Mouse (Mus musculus): ENCODE measurements around the gene Akap11. TPM values are rescaled to one million over a fixed set of nuclear protein-coding genes. Genes with fewer than 3 reads are reported as not detected.
A peak's percentile ranks its signal among the peaks of the same experiment; 100 is the strongest.
"Not testable (repeated sequence)": the region's sequence is repeated elsewhere in the genome, so short reads cannot be mapped to it uniquely, and the experiment has no call there.

Akap11 gene
- 31.5 and 32.4 TPM in 2 replicates for polyA plus RNA-seq (2015; fragmentation: Nextera tagmentation; extraction: Ambion mirVana)

DNA sequence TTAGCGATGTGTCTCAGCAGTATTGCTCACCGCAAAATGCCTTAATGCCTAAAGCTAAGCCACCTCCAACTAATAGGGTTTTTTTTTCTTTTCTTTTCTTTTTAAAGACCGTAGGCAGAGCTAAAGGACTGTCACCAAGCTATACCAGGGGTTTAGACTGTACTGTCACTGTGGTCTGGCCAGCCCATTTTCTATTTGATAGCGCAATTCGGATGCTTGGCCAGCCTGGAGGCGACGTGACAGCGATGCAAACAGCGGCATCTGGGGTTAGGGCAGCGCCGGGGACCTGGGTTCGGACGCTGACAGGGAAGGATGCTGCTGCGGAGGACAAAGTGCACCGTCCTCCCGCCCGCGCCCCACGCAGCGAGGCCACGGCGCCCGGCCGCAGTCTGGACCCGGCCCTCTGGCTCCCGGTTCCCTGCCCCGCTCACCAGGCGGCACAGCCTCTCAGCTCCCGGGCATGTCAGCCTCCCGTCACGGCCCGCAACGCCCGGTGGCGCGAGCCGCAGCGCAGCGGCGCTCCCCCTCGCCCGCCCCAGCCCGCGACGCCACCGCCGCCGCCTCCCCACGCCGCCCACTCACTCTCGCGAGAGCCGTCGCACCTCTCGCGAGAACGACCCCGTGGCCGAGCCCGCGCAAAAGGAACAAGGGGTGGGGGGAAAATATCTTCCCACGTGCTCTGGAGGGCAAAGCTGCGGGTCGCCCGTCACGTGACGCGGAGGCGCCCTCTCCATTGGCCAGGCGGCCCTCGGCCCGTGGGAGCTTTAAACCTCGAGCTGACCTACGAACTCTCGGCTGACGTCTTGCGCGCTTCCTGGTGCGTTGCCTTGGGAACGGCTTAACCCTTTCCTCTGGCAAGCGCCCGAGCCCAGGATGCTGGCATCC lies at the start of gene Akap11:
Gene Akap11 (minus strand): TSS at position 528 of the 885 bp plus-strand sequence.
- H3K4me2 ChIP-seq: peak within 1 kb of the TSS; percentile 80
- no peaks in the 10 kb centered on the region for H3K9me3 ChIP-seq (replicated peaks)
- H3K27ac ChIP-seq (replicated peaks): peak within 1 kb of the TSS; percentile 96
- under 1% methylated on average over 77 of the region's 82 CpGs for WGBS
- H3K27me3 ChIP-seq (replicated peaks): no peaks in the 10 kb centered on the region
- peaks cover 40% of the 10 kb centered on the region for H3K4me1 ChIP-seq
- H3K4me3 ChIP-seq (replicated peaks): peak within 1 kb of the TSS; percentile 97
- no peaks in the 10 kb centered on the region for H3K36me3 ChIP-seq
- ATAC-seq (ENCODE audit: low FRiP score): peak; percentile 97
- peak within 1 kb of the TSS; percentile 98 for H3K9ac ChIP-seq (replicated peaks)

- H3K4me1 ChIP-seq: no peaks in the 10 kb centered on the region
- H3K27ac ChIP-seq (replicated peaks): no peak overlapping the region
- peaks cover 48% of the 10 kb centered on the region for H3K36me3 ChIP-seq
- no peaks in the 10 kb centered on the region for H3K9me3 ChIP-seq (replicated peaks)
- no peak overlapping the region for H3K4me2 ChIP-seq
- WGBS: 89% methylated on average over 13 of the region's 13 CpGs
- no peak overlapping the region for H3K9ac ChIP-seq (replicated peaks)
- H3K4me3 ChIP-seq (replicated peaks): no peak overlapping the region
- ATAC-seq (ENCODE audit: low FRiP score): no peak
- no peaks in the 10 kb centered on the region for H3K27me3 ChIP-seq (replicated peaks)
Observed at GRCm38 (mm10) chr14:78584222-78584621, 47.6 kb upstream of the Akap11 start.

DNA sequence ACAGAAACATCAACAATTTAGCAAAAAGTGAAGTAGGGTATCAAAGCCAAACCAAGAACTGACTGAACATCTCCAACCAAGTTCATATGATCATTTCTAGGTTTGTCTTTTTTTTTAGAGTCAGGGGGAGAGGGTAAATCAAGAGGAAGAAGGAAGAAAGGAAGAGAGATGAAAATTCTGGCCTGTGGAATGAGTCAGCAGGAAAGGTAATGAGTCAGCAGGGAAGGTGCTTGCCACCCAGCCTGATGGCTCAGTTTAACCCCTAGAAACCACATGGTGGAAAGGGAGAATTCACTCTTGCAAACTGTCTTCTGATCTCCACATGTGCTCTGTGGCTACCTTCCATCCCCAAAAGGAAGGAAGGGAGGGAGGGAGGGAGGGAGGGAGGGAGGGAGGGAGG lies 46.6 kb upstream of the Akap11 start:
- H3K36me3 ChIP-seq: peaks cover 53% of the 10 kb centered on the region
- H3K27ac ChIP-seq (replicated peaks): no peak overlapping the region
- no peaks in the 10 kb centered on the region for H3K9me3 ChIP-seq (replicated peaks)
- H3K4me2 ChIP-seq: no peak overlapping the region
- H3K4me1 ChIP-seq: no peaks in the 10 kb centered on the region
- ATAC-seq (ENCODE audit: low FRiP score): no peak
- H3K27me3 ChIP-seq (replicated peaks): no peaks in the 10 kb centered on the region
- H3K9ac ChIP-seq (replicated peaks): no peak overlapping the region
- H3K4me3 ChIP-seq (replicated peaks): no peak overlapping the region

DNA sequence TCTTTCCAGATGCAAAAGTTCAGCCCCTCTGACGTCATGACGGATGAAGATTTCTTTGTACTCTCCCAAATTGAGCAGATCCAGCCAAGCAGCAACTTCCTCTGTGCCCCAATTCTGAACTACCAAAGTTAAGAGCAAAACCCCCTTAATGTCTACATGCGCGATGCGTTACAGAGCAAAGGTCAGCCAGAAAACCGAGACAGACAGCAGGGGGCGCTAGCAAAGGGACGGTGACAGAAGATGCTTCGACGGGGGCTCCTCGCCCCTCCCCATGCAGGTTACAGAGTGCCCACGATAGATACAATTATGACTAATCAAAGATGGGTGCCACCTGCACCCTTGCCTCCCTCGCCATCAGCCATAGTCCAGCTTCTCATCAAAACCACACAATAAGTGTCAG lies 39.3 kb upstream of the Akap11 start:
- Histone ChIP-seq H3K36me3 (peaks cover 35% of the 10 kb centered on the region), H3K9me3 (replicated peaks) (no peaks in the 10 kb centered on the region), H3K27ac (replicated peaks) (no peak overlapping the region), H3K4me2 (no peak overlapping the region), H3K4me3 (replicated peaks) (no peak overlapping the region), H3K9ac (replicated peaks) (no peak overlapping the region), H3K4me1 (no peaks in the 10 kb centered on the region), H3K27me3 (replicated peaks) (no peaks in the 10 kb centered on the region)
- 78% methylated on average over 13 of the region's 13 CpGs for WGBS
- no peak for ATAC-seq (ENCODE audit: low FRiP score)

- H3K4me2 ChIP-seq: no peak overlapping the region
- no peak overlapping the region for H3K9ac ChIP-seq (replicated peaks)
- H3K4me1 ChIP-seq: no peaks in the 10 kb centered on the region; the same call in 1 of the 2 replicates
- H3K27me3 ChIP-seq (replicated peaks): no peaks in the 10 kb centered on the region
- H3K4me3 ChIP-seq (replicated peaks): no peak overlapping the region
- peaks cover 22% of the 10 kb centered on the region for H3K36me3 ChIP-seq
- H3K9me3 ChIP-seq (replicated peaks): no peaks in the 10 kb centered on the region
- H3K27ac ChIP-seq (replicated peaks): no peak overlapping the region
- no peak for ATAC-seq (ENCODE audit: low FRiP score)
- 91% methylated on average over 5 of the region's 5 CpGs for WGBS
Observed at GRCm38 (mm10) chr14:78568410-78568809, 31.8 kb upstream of the Akap11 start.

DNA sequence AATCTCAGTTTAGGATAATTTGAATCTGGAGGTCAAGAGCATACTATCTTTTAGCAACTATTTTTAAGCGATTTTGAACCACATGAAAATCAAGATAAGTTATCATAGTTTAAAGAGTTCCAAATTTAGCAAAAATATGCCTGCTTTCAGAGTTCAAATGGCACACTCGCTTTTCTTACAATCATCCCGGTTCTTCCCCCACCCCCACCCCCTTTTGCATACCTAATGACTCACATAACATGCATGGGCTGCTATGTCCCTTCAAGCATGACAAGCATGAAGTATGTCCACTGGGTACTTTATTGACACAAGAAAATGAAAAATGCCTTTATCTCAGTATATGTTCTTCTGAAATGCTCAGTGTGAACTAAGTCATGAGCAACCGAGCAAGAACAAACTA lies 29.8 kb upstream of the Akap11 start:
- Histone ChIP-seq H3K27me3 (replicated peaks) (no peaks in the 10 kb centered on the region), H3K9me3 (replicated peaks) (no peaks in the 10 kb centered on the region), H3K4me2 (no peak overlapping the region), H3K36me3 (peaks cover 14% of the 10 kb centered on the region), H3K4me1 (peaks cover 6% of the 10 kb centered on the region; the same call in 1 of the 2 replicates), H3K4me3 (replicated peaks) (no peak overlapping the region), H3K9ac (replicated peaks) (no peak overlapping the region), H3K27ac (replicated peaks) (no peak overlapping the region)
- 77% methylated on average over 4 of the region's 4 CpGs for WGBS
- no peak for ATAC-seq (ENCODE audit: low FRiP score)

DNA sequence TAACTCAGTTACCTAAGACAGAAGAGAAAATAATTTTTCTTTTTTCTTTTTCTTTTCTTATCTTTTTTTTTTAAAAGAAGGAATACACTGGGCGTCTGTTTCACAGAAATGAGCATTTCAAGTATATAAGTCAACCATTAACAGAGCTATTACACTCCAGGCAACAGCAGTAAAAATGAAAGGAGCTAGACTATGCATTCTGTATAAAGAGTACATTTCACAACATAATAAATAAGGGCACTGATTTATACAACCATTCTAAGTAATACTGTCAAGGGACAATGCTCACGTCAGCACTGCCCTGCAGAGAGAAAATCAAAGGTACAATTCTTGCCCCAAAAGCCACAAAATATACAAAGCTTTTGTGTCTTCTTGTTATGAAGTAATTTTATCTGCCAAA lies 27.7 kb upstream of the Akap11 start:
- Histone ChIP-seq H3K9ac (replicated peaks) (no peak overlapping the region), H3K27me3 (replicated peaks) (no peaks in the 10 kb centered on the region), H3K9me3 (replicated peaks) (no peaks in the 10 kb centered on the region), H3K4me2 (no peak overlapping the region), H3K4me1 (peaks cover 6% of the 10 kb centered on the region; the same call in 1 of the 2 replicates), H3K36me3 (peaks cover 8% of the 10 kb centered on the region), H3K27ac (replicated peaks) (no peak overlapping the region), H3K4me3 (replicated peaks) (no peak overlapping the region)
- ATAC-seq (ENCODE audit: low FRiP score): no peak
- 33% methylated on average over 2 of the region's 2 CpGs for WGBS

- Histone ChIP-seq H3K4me2 (no peak overlapping the region), H3K36me3 (peaks cover 11% of the 10 kb centered on the region; the same call in 1 of the 2 replicates), H3K4me1 (peaks cover 6% of the 10 kb centered on the region; the same call in 1 of the 2 replicates), H3K9ac (replicated peaks) (no peak overlapping the region), H3K4me3 (replicated peaks) (no peak overlapping the region), H3K27me3 (replicated peaks) (no peaks in the 10 kb centered on the region), H3K27ac (replicated peaks) (no peak overlapping the region), H3K9me3 (replicated peaks) (no peaks in the 10 kb centered on the region)
- ATAC-seq (ENCODE audit: low FRiP score): no peak
- 25% methylated on average over 7 of the region's 7 CpGs for WGBS
Observed at GRCm38 (mm10) chr14:78563211-78563610, 26.6 kb upstream of the Akap11 start.

GRCm38 (mm10) chr14:78562121-78562520 lies 25.5 kb upstream of the Akap11 start:
- Histone ChIP-seq H3K4me3 (replicated peaks) (no peak overlapping the region), H3K9me3 (replicated peaks) (no peaks in the 10 kb centered on the region), H3K27ac (replicated peaks) (no peak overlapping the region), H3K4me1 (peaks cover 6% of the 10 kb centered on the region; the same call in 1 of the 2 replicates), H3K27me3 (replicated peaks) (no peaks in the 10 kb centered on the region), H3K4me2 (no peak overlapping the region), H3K36me3 (peaks cover 4% of the 10 kb centered on the region; the same call in 1 of the 2 replicates), H3K9ac (replicated peaks) (no peak overlapping the region)
- WGBS: 83% methylated on average over 4 of the region's 4 CpGs
- ATAC-seq (ENCODE audit: low FRiP score): no peak

DNA sequence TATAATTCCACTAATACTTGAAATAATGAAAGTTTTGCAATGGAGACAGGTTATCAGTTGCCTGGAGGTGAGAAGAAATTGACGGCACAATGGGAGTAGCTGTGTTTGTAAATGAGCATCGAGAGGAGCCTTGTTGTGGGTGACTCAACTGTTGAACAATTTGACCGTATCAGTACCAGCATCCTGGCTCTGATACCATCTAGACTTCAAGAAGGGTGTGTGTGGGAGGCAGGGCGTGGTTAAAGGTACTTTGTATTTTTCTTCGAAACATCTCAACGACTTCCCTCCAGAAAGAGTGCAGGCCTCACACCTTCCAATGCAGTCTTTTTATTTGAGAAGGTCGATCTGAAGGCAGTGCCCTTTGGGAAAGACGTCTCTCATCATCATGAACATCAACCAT lies 22.4 kb upstream of the Akap11 start:
- H3K36me3 ChIP-seq: peaks cover 4% of the 10 kb centered on the region; the same call in 1 of the 2 replicates
- peaks cover 6% of the 10 kb centered on the region; the same call in 1 of the 2 replicates for H3K4me1 ChIP-seq
- no peak overlapping the region for H3K4me3 ChIP-seq (replicated peaks)
- H3K27me3 ChIP-seq (replicated peaks): no peaks in the 10 kb centered on the region
- WGBS: 92% methylated on average over 8 of the region's 8 CpGs
- H3K27ac ChIP-seq (replicated peaks): no peak overlapping the region
- no peak overlapping the region for H3K4me2 ChIP-seq
- H3K9me3 ChIP-seq (replicated peaks): no peaks in the 10 kb centered on the region
- no peak for ATAC-seq (ENCODE audit: low FRiP score)
- H3K9ac ChIP-seq (replicated peaks): no peak overlapping the region

GRCm38 (mm10) chr14:78554830-78555229 lies 18.2 kb upstream of the Akap11 start:
- 63% methylated on average over 3 of the region's 3 CpGs for WGBS
- not testable (repeated sequence) for H3K9me3 ChIP-seq (replicated peaks); H3K27ac ChIP-seq (replicated peaks); H3K27me3 ChIP-seq (replicated peaks); H3K4me1 ChIP-seq; ATAC-seq (ENCODE audit: low FRiP score); H3K4me3 ChIP-seq (replicated peaks); H3K4me2 ChIP-seq; H3K9ac ChIP-seq (replicated peaks); H3K36me3 ChIP-seq

DNA sequence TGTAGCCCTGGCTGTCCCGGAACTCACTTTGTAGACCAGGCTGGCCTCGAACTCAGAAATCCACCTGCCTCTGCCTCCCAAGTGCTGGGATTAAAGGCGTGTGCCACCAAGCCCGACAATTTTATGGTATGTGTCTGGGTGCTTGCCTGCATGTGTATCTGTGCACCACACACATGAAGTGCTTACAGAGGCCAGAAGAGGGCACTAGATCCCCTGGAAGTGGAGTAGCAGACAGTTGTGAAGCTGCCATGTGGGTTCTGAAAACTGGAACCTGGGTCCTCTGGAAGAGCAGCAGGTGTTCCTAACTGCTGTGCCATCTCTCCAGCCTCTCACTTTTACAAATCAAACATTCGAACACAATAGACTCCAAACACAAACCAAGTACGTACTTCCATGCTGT lies 17.1 kb upstream of the Akap11 start:
- H3K27ac ChIP-seq (replicated peaks): no peak overlapping the region
- H3K9ac ChIP-seq (replicated peaks): no peak overlapping the region
- no peak overlapping the region for H3K4me2 ChIP-seq
- no peak for ATAC-seq (ENCODE audit: low FRiP score)
- no peaks in the 10 kb centered on the region for H3K27me3 ChIP-seq (replicated peaks)
- no peak overlapping the region for H3K4me3 ChIP-seq (replicated peaks)
- no peaks in the 10 kb centered on the region for H3K9me3 ChIP-seq (replicated peaks)
- H3K36me3 ChIP-seq: no peaks in the 10 kb centered on the region
- H3K4me1 ChIP-seq: no peaks in the 10 kb centered on the region
- 99% methylated on average over 6 of the region's 6 CpGs for WGBS
